Mouse (Mus musculus) hindbrain, embryonic 11.5 days (tissue): Measurements from ENCODE around the gene Fam25c. TPM values are rescaled to one million over a fixed set of nuclear protein-coding genes. Genes with fewer than 3 reads are reported as not detected.
"Not testable (repeated sequence)": the region's sequence is repeated elsewhere in the genome, so short reads cannot be mapped to it uniquely, and the experiment has no call there.

Experiments used
- ATAC-seq: fragments of 200-750 bp; cut with Nextera tagmentation; 2 replicates; pipeline ENCODE4 v1.8.0; 2017; ENCODE audit warnings: mild to moderate bottlenecking, moderate TSS enrichment, moderate library complexity; ENCODE audit not compliant: low FRiP score
- DNase-seq: peaks from one replicate; pipeline ENCODE4 v3.0.0-alpha.2; 2015; ENCODE audit warnings: low spot score
- H3K27ac ChIP-seq: fragments of 300-500 bp; sonication (generic); 2 replicates; pipeline ENCODE4 v1.5.1; 2014; ENCODE audit warnings: mild to moderate bottlenecking, low read depth, low read length
- H3K27me3 ChIP-seq: fragments of 300-500 bp; sonication (generic); 2 replicates; pipeline ENCODE4 v1.6.1; 2014; ENCODE audit warnings: mild to moderate bottlenecking, low read length, moderate library complexity, mixed read lengths; ENCODE audit not compliant: control insufficient read depth, insufficient read depth
- H3K36me3 ChIP-seq: fragments of 300-500 bp; sonication (generic); 2 replicates; pipeline ENCODE4 v1.6.1; 2014; ENCODE audit warnings: mild to moderate bottlenecking, low read length, moderate library complexity, mixed read lengths; ENCODE audit not compliant: control insufficient read depth, insufficient read depth
- H3K4me1 ChIP-seq: fragments of 300-500 bp; sonication (generic); replicated peaks from 2 replicates; pipeline ENCODE4 v1.6.1; 2014; ENCODE audit warnings: low read length, mixed read lengths; ENCODE audit not compliant: control insufficient read depth, insufficient read depth
- H3K4me2 ChIP-seq: fragments of 300-500 bp; sonication (generic); replicated peaks from 2 replicates; pipeline ENCODE4 v1.6.1; 2014; ENCODE audit warnings: mild to moderate bottlenecking, low read depth, low read length
- H3K4me3 ChIP-seq: fragments of 300-500 bp; sonication (generic); 2 replicates; pipeline ENCODE4 v1.5.1; 2014; ENCODE audit warnings: low read depth, low read length
- H3K9ac ChIP-seq: fragments of 300-500 bp; sonication (generic); 2 replicates; pipeline ENCODE4 v1.6.1; 2014; ENCODE audit warnings: low read depth, low read length
- H3K9me3 ChIP-seq: fragments of 300-500 bp; sonication (generic); 2 replicates; pipeline ENCODE4 v1.6.1; 2016; ENCODE audit warnings: low read length; ENCODE audit not compliant: control insufficient read depth
- WGBS: fragments of 180-500 bp; shearing (Covaris S2); extraction: QIAGEN DNeasy Blood & Tissue Kit; methylation state at CpG from one replicate; pipeline ENCODE4 v1.1.7; 2014; 5-methylcytosine and 5-hydroxymethylcytosine counted together
- polyA plus RNA-seq: library from polyadenylated mRNA; unstranded; fragments of >200 nt; fragmentation: Nextera tagmentation; extraction: Ambion mirVana; gene quantifications from 2 replicates; pipeline ENCODE4 v1.2.1, GENCODE M21; 2014

The Fam25c gene
- polyA plus RNA-seq, 1 experiment from 2014 or later = not detected

DNA sequence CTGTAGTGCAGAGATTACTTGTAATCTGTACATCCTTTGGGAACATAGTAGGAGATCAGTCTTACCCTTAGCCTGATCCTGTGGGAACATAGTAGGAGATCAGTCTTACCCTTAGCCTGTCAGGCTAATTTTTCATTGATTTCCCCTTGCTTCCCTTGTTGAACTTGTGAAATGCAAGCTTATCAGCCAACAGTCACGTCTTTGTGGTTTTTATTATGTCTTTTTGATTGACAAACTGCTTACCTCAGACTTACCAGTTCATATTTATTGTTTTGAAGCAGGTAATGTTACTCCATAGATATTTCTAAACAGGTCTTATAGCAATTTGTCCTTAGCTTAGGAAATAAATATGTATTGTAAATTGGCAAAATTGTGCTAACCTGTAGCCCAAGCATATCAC is 27.6 kb downstream of the Fam25c start:
- H3K4me1 ChIP-seq = no peaks in the 10 kb centered on the region
- no peaks in the 10 kb centered on the region for H3K9me3 ChIP-seq
- DNase-seq = no peak
- no peak overlapping the region for H3K4me2 ChIP-seq
- no peak overlapping the region for H3K9ac ChIP-seq
- no peaks in the 10 kb centered on the region for H3K27me3 ChIP-seq
- H3K4me3 ChIP-seq = no peak overlapping the region
- WGBS = 94% methylated on average over 1 of the region's 1 CpGs
- 0 out of 2 replicates have a peak, but pooled peaks cover 6% of the 10 kb centered on the region for H3K36me3 ChIP-seq
- no peak for ATAC-seq
- no peak overlapping the region for H3K27ac ChIP-seq

DNA sequence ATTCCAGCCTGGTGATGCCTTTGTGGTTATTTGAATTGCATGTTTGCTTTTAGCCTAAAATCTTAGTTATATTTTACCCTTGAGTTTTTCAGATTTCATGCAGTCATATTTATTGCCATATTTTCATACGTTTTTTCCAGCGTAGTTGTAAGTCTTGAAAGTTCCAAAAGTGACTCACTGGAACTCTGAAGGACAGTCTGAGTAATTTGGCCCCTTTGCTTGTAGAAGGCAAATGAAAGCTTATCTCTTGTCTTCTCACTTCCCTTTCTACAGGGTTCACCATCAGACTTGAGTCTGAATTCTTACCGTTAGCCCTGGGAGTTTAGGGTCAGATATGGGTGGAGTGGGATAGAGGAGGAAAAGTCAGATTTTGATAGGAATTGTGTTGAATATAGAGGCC is 28.6 kb downstream of the Fam25c start:
- ATAC-seq (no peak), DNase-seq (no peak)
- H3K27me3 ChIP-seq = no peaks in the 10 kb centered on the region
- H3K4me3 ChIP-seq = no peak overlapping the region
- 0 out of 2 replicates have a peak, but pooled peaks cover 6% of the 10 kb centered on the region for H3K36me3 ChIP-seq
- no peak overlapping the region for H3K9ac ChIP-seq
- 93% methylated on average over 3 of the region's 3 CpGs for WGBS
- H3K4me2 ChIP-seq = no peak overlapping the region
- H3K9me3 ChIP-seq = no peaks in the 10 kb centered on the region
- H3K4me1 ChIP-seq = no peaks in the 10 kb centered on the region
- H3K27ac ChIP-seq = no peak overlapping the region

DNA sequence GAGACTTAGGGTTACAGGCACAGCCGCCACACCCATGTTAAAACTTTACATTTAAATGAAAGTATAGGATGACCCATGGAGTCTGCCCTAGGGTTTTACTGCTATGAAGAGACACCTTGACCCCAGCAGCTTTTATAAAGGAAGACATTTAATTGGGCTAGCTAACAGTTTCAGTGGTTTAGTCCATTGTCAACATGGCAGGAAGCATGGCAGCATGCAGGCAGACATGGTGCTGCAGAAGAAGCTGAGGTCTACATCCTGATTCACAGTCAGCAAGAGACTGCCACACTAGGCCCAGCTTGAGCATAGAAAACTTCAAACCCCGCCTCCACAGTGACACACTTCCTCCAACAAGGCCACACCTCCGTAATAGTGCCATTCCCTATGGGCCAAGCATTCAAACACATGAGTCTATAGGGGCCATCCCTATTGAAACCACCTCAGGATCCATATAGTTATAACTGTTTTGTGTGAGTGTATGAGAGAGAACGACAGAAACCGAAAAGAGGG is 31.6 kb downstream of the Fam25c start:
- Histone ChIP-seq H3K9me3 (no peaks in the 10 kb centered on the region), H3K36me3 (no peaks in the 10 kb centered on the region), H3K27ac (no peak overlapping the region), H3K4me3 (no peak overlapping the region), H3K4me1 (no peaks in the 10 kb centered on the region), H3K27me3 (no peaks in the 10 kb centered on the region), H3K4me2 (no peak overlapping the region), H3K9ac (no peak overlapping the region)
- ATAC-seq (no peak), DNase-seq (no peak)
- 96% methylated on average over 5 of the region's 5 CpGs for WGBS

DNA sequence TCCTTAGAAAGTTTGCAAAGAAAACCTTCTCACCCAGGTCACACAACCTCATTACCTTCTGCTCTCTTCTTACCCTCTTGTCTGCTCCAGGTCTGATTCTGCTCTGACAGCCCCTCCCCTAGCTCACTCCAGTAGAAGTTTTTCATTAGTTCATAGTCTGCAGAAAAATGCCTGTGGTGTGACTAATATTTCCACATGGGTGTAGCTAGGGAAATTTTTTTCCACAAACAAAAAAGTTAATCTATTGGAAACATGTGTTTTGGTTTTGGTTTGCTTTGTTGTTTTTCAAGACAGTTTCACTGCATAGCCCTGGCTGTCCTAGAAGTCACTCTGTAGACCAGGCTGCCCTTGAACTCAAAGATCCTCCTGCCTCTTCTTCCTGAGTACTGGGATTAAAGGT is 37.1 kb downstream of the Fam25c start:
- no peak overlapping the region for H3K9ac ChIP-seq
- no peaks in the 10 kb centered on the region for H3K36me3 ChIP-seq
- no peaks in the 10 kb centered on the region for H3K9me3 ChIP-seq
- no peaks in the 10 kb centered on the region for H3K27me3 ChIP-seq
- H3K4me1 ChIP-seq = no peaks in the 10 kb centered on the region
- ATAC-seq (no peak), DNase-seq (no peak)
- H3K4me2 ChIP-seq = no peak overlapping the region
- no peak overlapping the region for H3K27ac ChIP-seq
- no peak overlapping the region for H3K4me3 ChIP-seq

DNA sequence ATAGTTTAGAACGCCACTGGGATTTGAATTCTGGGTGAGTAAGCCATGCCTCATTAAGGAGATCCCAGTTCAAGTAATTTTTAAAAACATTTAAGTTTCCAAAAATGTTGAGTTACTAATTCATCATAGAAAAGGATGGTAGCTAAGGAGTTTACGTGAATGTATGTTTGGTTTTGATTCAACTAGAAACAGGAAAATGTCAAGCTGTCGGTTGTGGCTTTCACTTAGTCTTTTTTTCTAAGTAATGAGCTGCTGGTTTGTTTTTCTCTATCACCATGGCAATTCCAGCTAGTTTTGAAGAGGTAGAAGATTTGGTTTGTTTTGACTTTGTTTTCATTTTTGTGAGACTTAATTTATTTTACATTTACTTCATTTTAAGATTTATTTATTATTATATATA is 37.8 kb downstream of the Fam25c start:
- Histone ChIP-seq H3K4me3 (no peak overlapping the region), H3K9me3 (no peaks in the 10 kb centered on the region), H3K36me3 (no peaks in the 10 kb centered on the region), H3K4me1 (no peaks in the 10 kb centered on the region), H3K9ac (no peak overlapping the region), H3K4me2 (no peak overlapping the region), H3K27me3 (no peaks in the 10 kb centered on the region), H3K27ac (no peak overlapping the region)
- ATAC-seq (no peak), DNase-seq (no peak)
- whole genome bisulfite sequencing = 95% methylated on average over 3 of the region's 3 CpGs

DNA sequence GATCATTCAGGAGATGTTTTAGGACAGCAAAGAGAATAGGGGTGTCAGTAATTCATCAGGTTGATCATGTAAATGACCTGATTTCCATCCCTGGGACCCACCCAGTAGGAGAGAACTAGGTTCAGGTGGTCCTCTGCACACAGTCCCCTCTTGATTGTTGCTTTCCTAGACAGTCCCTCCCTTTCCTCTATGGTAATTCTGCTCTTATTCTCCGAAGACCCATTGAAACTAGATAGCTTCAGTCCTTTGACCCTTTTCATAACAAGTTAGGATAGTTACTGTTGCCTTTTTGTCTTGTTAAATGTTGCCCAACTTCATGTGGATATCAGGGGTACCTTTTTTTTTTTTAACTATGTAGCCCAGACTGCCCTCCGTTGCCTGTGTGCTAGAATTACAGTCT is 38.9 kb downstream of the Fam25c start:
- Histone ChIP-seq H3K27me3 (no peaks in the 10 kb centered on the region), H3K4me3 (no peak overlapping the region), H3K9ac (no peak overlapping the region), H3K27ac (no peak overlapping the region), H3K9me3 (no peaks in the 10 kb centered on the region), H3K4me2 (no peak overlapping the region), H3K36me3 (no peaks in the 10 kb centered on the region), H3K4me1 (no peaks in the 10 kb centered on the region)
- WGBS = 90% methylated on average over 2 of the region's 2 CpGs
- ATAC-seq = no peak
- no peak for DNase-seq

DNA sequence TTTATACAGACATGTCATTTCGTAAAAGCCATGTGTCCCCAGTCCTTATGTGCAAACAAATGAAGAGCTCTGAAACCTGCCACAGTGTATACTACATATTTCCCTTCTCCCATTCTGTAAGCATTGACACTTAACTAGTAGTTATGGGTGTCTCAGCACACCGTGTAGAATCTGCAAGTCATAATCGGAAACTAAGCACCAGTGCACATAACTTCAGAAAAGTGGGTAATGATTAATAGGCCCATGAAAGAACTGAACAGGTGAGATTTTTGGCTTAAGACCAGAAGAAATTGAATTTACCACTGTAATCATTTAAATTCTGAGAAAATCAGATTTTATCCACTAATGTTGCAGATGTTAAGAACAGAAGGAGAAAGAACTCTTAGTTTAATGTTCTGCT is 40.4 kb downstream of the Fam25c start:
- Histone ChIP-seq H3K36me3 (no peaks in the 10 kb centered on the region), H3K9ac (no peak overlapping the region), H3K9me3 (no peaks in the 10 kb centered on the region), H3K27ac (no peak overlapping the region), H3K4me1 (no peaks in the 10 kb centered on the region), H3K4me2 (no peak overlapping the region), H3K4me3 (no peak overlapping the region), H3K27me3 (no peaks in the 10 kb centered on the region)
- no peak for DNase-seq
- no peak for ATAC-seq
- 90% methylated on average over 3 of the region's 3 CpGs for WGBS

DNA sequence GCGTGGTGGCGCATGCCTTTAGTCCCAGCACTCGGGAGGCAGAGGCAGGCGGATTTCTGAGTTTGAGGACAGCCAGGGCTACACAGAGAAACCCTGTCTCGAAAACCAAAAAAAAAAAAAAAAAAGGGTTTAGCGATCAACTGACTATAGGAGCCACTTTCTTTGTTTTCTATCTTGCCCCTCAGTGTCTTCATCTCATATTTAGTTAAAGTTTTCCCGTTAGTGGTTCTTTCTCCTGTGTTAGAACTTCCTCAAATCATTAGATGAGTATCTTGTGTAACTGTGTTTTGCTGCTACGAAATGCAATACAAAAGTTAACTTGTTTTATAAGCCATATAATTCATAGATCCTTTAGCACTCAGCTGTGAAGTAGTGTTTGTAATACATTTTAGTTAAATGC is 40.9 kb downstream of the Fam25c start:
- 92% methylated on average over 8 of the region's 8 CpGs for WGBS
- H3K36me3 ChIP-seq, H3K4me3 ChIP-seq, ATAC-seq, H3K9ac ChIP-seq, H3K9me3 ChIP-seq, DNase-seq, H3K4me1 ChIP-seq, H3K4me2 ChIP-seq, H3K27ac ChIP-seq, H3K27me3 ChIP-seq: not testable (repeated sequence)

DNA sequence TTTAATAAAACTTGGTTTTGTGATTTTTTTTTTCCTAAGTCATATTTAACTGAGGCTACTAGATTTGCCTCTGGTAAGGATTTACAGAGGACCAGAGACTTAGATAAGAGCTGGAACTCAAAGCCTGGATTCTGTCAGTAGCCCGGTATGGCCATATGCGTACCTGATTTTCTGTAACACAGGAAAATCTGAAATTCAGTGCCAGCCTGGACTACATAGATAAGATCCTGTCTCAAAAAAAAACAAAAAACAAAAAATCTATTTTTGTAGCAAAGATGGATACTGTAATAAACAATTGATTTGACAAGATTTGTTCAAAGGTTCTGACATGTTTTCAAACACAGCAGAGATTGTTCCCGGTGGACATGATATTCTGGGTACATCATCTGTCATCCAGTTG is 41.6 kb downstream of the Fam25c start:
- H3K4me2 ChIP-seq = no peak overlapping the region
- no peak overlapping the region for H3K4me3 ChIP-seq
- no peaks in the 10 kb centered on the region for H3K27me3 ChIP-seq
- no peak for DNase-seq
- 94% methylated on average over 3 of the region's 3 CpGs for WGBS
- H3K36me3 ChIP-seq = no peaks in the 10 kb centered on the region
- no peak overlapping the region for H3K27ac ChIP-seq
- no peak overlapping the region for H3K9ac ChIP-seq
- H3K4me1 ChIP-seq = no peaks in the 10 kb centered on the region
- no peaks in the 10 kb centered on the region for H3K9me3 ChIP-seq
- ATAC-seq = no peak
